Mouse (Mus musculus): ENCODE data around the gene BC017158. TPM values are rescaled to one million over a fixed set of nuclear protein-coding genes. Genes with fewer than 3 reads are reported as not detected.
"Not testable (repeated sequence)": the region's sequence is repeated elsewhere in the genome, so short reads cannot be mapped to it uniquely, and the experiment has no call there.

BC017158 gene
- polyA plus RNA-seq (2015; fragmentation: Nextera tagmentation; extraction: Ambion mirVana) = 43.0 and 51.0 TPM in 2 replicates

GRCm38 (mm10) chr7:128297617-128298480, at the start of gene BC017158:
BC017158 (minus strand) TSS chr7:128298170.
- peaks cover 18% of the 10 kb centered on the region for H3K4me1 ChIP-seq (replicated peaks)
- peak within 1 kb of the TSS; percentile 72 for H3K4me3 ChIP-seq (replicated peaks)
- H3K9me3 ChIP-seq = no peaks in the 10 kb centered on the region
- H3K27ac ChIP-seq = peak within 1 kb of the TSS; percentile 93
- peak; percentile 94 for ATAC-seq
- 1% methylated on average over 47 of the region's 47 CpGs for WGBS
- H3K4me2 ChIP-seq (replicated peaks) = peak within 1 kb of the TSS; percentile 63
- no peaks in the 10 kb centered on the region for H3K27me3 ChIP-seq (replicated peaks)
- H3K9ac ChIP-seq = peak within 1 kb of the TSS; percentile 88
- no peaks in the 10 kb centered on the region for H3K36me3 ChIP-seq

- 75% methylated on average over 8 of the region's 8 CpGs for WGBS
These were observed 49.0 kb upstream of the BC017158 start for GRCm38 (mm10) chr7:128346991-128347390.

GRCm38 (mm10) chr7:128346522-128346921, 48.6 kb upstream of the BC017158 start:
- Histone ChIP-seq H3K27me3 (replicated peaks) (no peaks in the 10 kb centered on the region), H3K4me2 (replicated peaks) (no peak overlapping the region), H3K36me3 (no peaks in the 10 kb centered on the region), H3K9ac (no peak overlapping the region), H3K27ac (no peak overlapping the region), H3K9me3 (no peaks in the 10 kb centered on the region), H3K4me1 (replicated peaks) (0 out of 2 replicates have a peak, but pooled peaks cover 2% of the 10 kb centered on the region), H3K4me3 (replicated peaks) (no peak overlapping the region)
- WGBS = 39% methylated on average over 2 of the region's 2 CpGs
- ATAC-seq = no peak

More at GRCm38 (mm10) chr7:128346991-128347390, 49.0 kb upstream of the BC017158 start:
- Histone ChIP-seq H3K36me3 (no peaks in the 10 kb centered on the region), H3K4me1 (replicated peaks) (0 out of 2 replicates have a peak, but pooled peaks cover 2% of the 10 kb centered on the region), H3K9me3 (no peaks in the 10 kb centered on the region), H3K4me3 (replicated peaks) (no peak overlapping the region), H3K27me3 (replicated peaks) (no peaks in the 10 kb centered on the region), H3K27ac (no peak overlapping the region), H3K9ac (no peak overlapping the region), H3K4me2 (replicated peaks) (no peak overlapping the region)
- no peak for ATAC-seq

GRCm38 (mm10) chr7:128345691-128346090, 47.7 kb upstream of the BC017158 start:
- H3K4me3 ChIP-seq (replicated peaks) = no peak overlapping the region
- H3K9me3 ChIP-seq = no peaks in the 10 kb centered on the region
- 86% methylated on average over 6 of the region's 6 CpGs for WGBS
- no peak overlapping the region for H3K4me2 ChIP-seq (replicated peaks)
- H3K27me3 ChIP-seq (replicated peaks) = no peaks in the 10 kb centered on the region
- H3K4me1 ChIP-seq (replicated peaks) = 0 out of 2 replicates have a peak, but pooled peaks cover 2% of the 10 kb centered on the region
- no peak overlapping the region for H3K9ac ChIP-seq
- ATAC-seq = no peak
- no peak overlapping the region for H3K27ac ChIP-seq
- no peaks in the 10 kb centered on the region for H3K36me3 ChIP-seq

GRCm38 (mm10) chr7:128344928-128345653, 47.1 kb upstream of the BC017158 start:
- ATAC-seq = peak; percentile 71
- Histone ChIP-seq H3K9me3 (no peaks in the 10 kb centered on the region), H3K4me3 (replicated peaks) (no peak overlapping the region), H3K4me1 (replicated peaks) (0 out of 2 replicates have a peak, but pooled peaks cover 2% of the 10 kb centered on the region), H3K9ac (no peak overlapping the region), H3K27ac (no peak overlapping the region), H3K36me3 (no peaks in the 10 kb centered on the region), H3K4me2 (replicated peaks) (no peak overlapping the region), H3K27me3 (replicated peaks) (no peaks in the 10 kb centered on the region)
- 57% methylated on average over 6 of the region's 6 CpGs for WGBS

- H3K27me3 ChIP-seq (replicated peaks) = no peaks in the 10 kb centered on the region
- no peaks in the 10 kb centered on the region for H3K4me1 ChIP-seq (replicated peaks)
- no peak overlapping the region for H3K9ac ChIP-seq
- 76% methylated on average over 7 of the region's 7 CpGs for WGBS
- no peak overlapping the region for H3K4me2 ChIP-seq (replicated peaks)
- no peaks in the 10 kb centered on the region for H3K9me3 ChIP-seq
- 0 out of 2 replicates have a peak, but pooled peaks have one; percentile 28 for ATAC-seq
- H3K27ac ChIP-seq = no peak overlapping the region
- H3K4me3 ChIP-seq (replicated peaks) = no peak overlapping the region
- H3K36me3 ChIP-seq = no peaks in the 10 kb centered on the region
These were observed 46.5 kb upstream of the BC017158 start for GRCm38 (mm10) chr7:128344488-128344887.

GRCm38 (mm10) chr7:128342691-128343090, 44.7 kb upstream of the BC017158 start:
- not testable (repeated sequence) for H3K9ac ChIP-seq; H3K4me1 ChIP-seq (replicated peaks); H3K4me3 ChIP-seq (replicated peaks); H3K36me3 ChIP-seq; H3K27ac ChIP-seq; H3K9me3 ChIP-seq; H3K4me2 ChIP-seq (replicated peaks); ATAC-seq; H3K27me3 ChIP-seq (replicated peaks)
- WGBS = 92% methylated on average over 8 of the region's 10 CpGs

GRCm38 (mm10) chr7:128340321-128340720, 42.4 kb upstream of the BC017158 start:
- not testable (repeated sequence) for H3K4me2 ChIP-seq (replicated peaks)

GRCm38 (mm10) chr7:128332896-128333295, 34.9 kb upstream of the BC017158 start:
- 73% methylated on average over 1 of the region's 1 CpGs for WGBS
- Histone ChIP-seq H3K9me3 (no peaks in the 10 kb centered on the region), H3K36me3 (no peaks in the 10 kb centered on the region), H3K4me2 (replicated peaks) (no peak overlapping the region), H3K4me1 (replicated peaks) (no peaks in the 10 kb centered on the region), H3K27ac (no peak overlapping the region), H3K9ac (no peak overlapping the region), H3K27me3 (replicated peaks) (no peaks in the 10 kb centered on the region), H3K4me3 (replicated peaks) (no peak overlapping the region)
- ATAC-seq = no peak

More at GRCm38 (mm10) chr7:128340321-128340720, 42.4 kb upstream of the BC017158 start:
- WGBS = 71% methylated on average over 9 of the region's 9 CpGs
- not testable (repeated sequence) for H3K4me3 ChIP-seq (replicated peaks); ATAC-seq; H3K27ac ChIP-seq; H3K36me3 ChIP-seq; H3K27me3 ChIP-seq (replicated peaks); H3K9me3 ChIP-seq; H3K4me1 ChIP-seq (replicated peaks); H3K9ac ChIP-seq

GRCm38 (mm10) chr7:128330981-128331380, 33.0 kb upstream of the BC017158 start:
- 60% methylated on average over 9 of the region's 9 CpGs for WGBS
- H3K9me3 ChIP-seq = no peaks in the 10 kb centered on the region
- H3K4me3 ChIP-seq (replicated peaks) = no peak overlapping the region
- no peaks in the 10 kb centered on the region for H3K27me3 ChIP-seq (replicated peaks)
- ATAC-seq = no peak
- no peak overlapping the region for H3K27ac ChIP-seq
- H3K36me3 ChIP-seq = no peaks in the 10 kb centered on the region
- H3K4me1 ChIP-seq (replicated peaks) = no peaks in the 10 kb centered on the region
- no peak overlapping the region for H3K9ac ChIP-seq
- no peak overlapping the region for H3K4me2 ChIP-seq (replicated peaks)

GRCm38 (mm10) chr7:128324977-128325376, 27.0 kb upstream of the BC017158 start:
- peaks cover 10% of the 10 kb centered on the region; the same call in 1 of the 2 replicates for H3K4me1 ChIP-seq (replicated peaks)
- H3K9ac ChIP-seq = no peak overlapping the region
- no peak overlapping the region for H3K27ac ChIP-seq
- ATAC-seq = no peak
- no peaks in the 10 kb centered on the region for H3K27me3 ChIP-seq (replicated peaks)
- no peaks in the 10 kb centered on the region for H3K36me3 ChIP-seq
- 80% methylated on average over 1 of the region's 1 CpGs for WGBS
- H3K9me3 ChIP-seq = no peaks in the 10 kb centered on the region
- no peak overlapping the region for H3K4me3 ChIP-seq (replicated peaks)
- no peak overlapping the region for H3K4me2 ChIP-seq (replicated peaks)

- 46% methylated on average over 7 of the region's 7 CpGs for WGBS
- Histone ChIP-seq H3K36me3 (no peaks in the 10 kb centered on the region), H3K27me3 (replicated peaks) (no peaks in the 10 kb centered on the region), H3K4me1 (replicated peaks) (peaks cover 19% of the 10 kb centered on the region; the same call in 1 of the 2 replicates), H3K4me2 (replicated peaks) (peak overlapping the region; percentile 12; the same call in 1 of the 2 replicates), H3K9ac (no peak overlapping the region), H3K9me3 (no peaks in the 10 kb centered on the region), H3K4me3 (replicated peaks) (no peak overlapping the region), H3K27ac (peak overlapping the region; percentile 84)
- peak; percentile 79 for ATAC-seq
These were observed 23.3 kb upstream of the BC017158 start for GRCm38 (mm10) chr7:128321260-128321659.
